Mouse (Mus musculus) lung, postnatal 0 days (tissue): ENCODE measurements around the gene Mul1.

Source experiments
- CTCF ChIP-seq: IDR thresholded peaks from 2 replicates; pipeline ENCODE4 v1.5.1; 2016; ENCODE audit warnings: antibody characterized with exemption, mild to moderate bottlenecking
- EP300 ChIP-seq: IDR thresholded peaks from 2 replicates; pipeline ENCODE4 v1.6.1; 2016; ENCODE audit warnings: antibody characterized with exemption, mild to moderate bottlenecking, control low read depth

DNA sequence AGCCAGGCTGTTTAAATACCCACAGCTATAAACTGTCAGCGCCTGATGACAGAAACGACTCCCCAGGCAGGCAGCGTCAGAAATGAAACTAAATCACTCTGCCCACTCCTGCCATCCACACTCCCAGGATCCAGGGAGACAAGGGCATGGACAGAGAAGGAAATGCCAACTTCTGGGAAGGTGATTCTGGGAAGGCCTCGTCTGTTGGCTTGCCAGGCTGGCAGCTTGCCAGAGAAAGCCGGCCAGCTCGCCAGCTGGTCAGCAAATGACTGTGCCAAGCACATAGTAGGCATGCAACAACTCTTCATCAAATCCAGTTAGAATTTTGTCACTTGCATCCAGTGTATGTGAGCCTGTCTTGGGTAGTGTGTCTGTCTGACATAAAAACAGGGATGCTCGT lies 36.8 kb downstream of the Mul1 start:
- no peak for TF ChIP-seq CTCF
- TF ChIP-seq EP300 = no peak
